Mouse (Mus musculus): ENCODE measurements at regions not wholly inside any gene's neighbourhood (a gene's known extent, or its start where the extent isn't known, plus 50 kb on each side); places are given as distances from the start of the nearest gene placed in this dataset.

- TF ChIP-seq CTCF (conservative IDR thresholded peaks at IDR 0.05; ENCODE audit: low read length) (no peak), NANOG (IDR thresholded peaks at IDR 0.05; ENCODE audit: borderline replicate concordance, low read length) (no peak), POU5F1 (IDR thresholded peaks at IDR 0.05; ENCODE audit: borderline replicate concordance, low read length) (no peak)
Measured at GRCm38 (mm10) chr1:186444701-186445131, 261.1 kb downstream of the Tgfb2 start.
